Mouse (Mus musculus): ENCODE results near the gene Sik3. TPM values are rescaled to one million over a fixed set of nuclear protein-coding genes. Genes with fewer than 3 reads are reported as not detected.

Sik3 gene
- polyA plus RNA-seq, 1 experiment from 2014 or later, result 1.7 TPM

- Histone ChIP-seq H3K4me1 (ENCODE audit: control insufficient read depth, low read depth, low read length) (peaks cover 8% of the 10 kb centered on the region), H3K36me3 (ENCODE audit: control insufficient read depth, insufficient read depth) (no peaks in the 10 kb centered on the region), H3K4me3 (ENCODE audit: low read depth, low read length) (no peak overlapping the region), H3K9me3 (replicated peaks; ENCODE audit: control insufficient read depth, low read length) (no peaks in the 10 kb centered on the region), H3K9ac (ENCODE audit: low read depth, low read length) (no peak overlapping the region), H3K4me2 (ENCODE audit: low read depth, low read length) (0 out of 2 replicates have a peak overlapping the region, but pooled peaks have one; percentile 10), H3K27ac (ENCODE audit: low read length) (no peak overlapping the region), H3K27me3 (ENCODE audit: control insufficient read depth, insufficient read depth, low read depth, low read length) (no peaks in the 10 kb centered on the region)
- 0 out of 2 replicates have a peak, but pooled peaks have one; percentile 16 for ATAC-seq (ENCODE audit: low read depth)
- 23% methylated on average over 15 of the region's 15 CpGs for WGBS (ENCODE audit: insufficient replicate concordance)
Measured at GRCm38 (mm10) chr9:46098360-46098985, 85.9 kb downstream of the Sik3 start.

- no peak for ATAC-seq (ENCODE audit: low read depth)
- H3K27me3 ChIP-seq (ENCODE audit: control insufficient read depth, insufficient read depth, low read depth, low read length), result no peaks in the 10 kb centered on the region
- no peak overlapping the region for H3K4me3 ChIP-seq (ENCODE audit: low read depth, low read length)
- H3K36me3 ChIP-seq (ENCODE audit: control insufficient read depth, insufficient read depth), result no peaks in the 10 kb centered on the region
- no peak overlapping the region for H3K27ac ChIP-seq (ENCODE audit: low read length)
- peaks cover 8% of the 10 kb centered on the region for H3K4me1 ChIP-seq (ENCODE audit: control insufficient read depth, low read depth, low read length)
- 0 out of 2 replicates have a peak overlapping the region, but pooled peaks have one; percentile 10 for H3K4me2 ChIP-seq (ENCODE audit: low read depth, low read length)
- WGBS (ENCODE audit: insufficient replicate concordance), result 44% methylated on average over 5 of the region's 5 CpGs
- H3K9ac ChIP-seq (ENCODE audit: low read depth, low read length), result no peak overlapping the region
- no peaks in the 10 kb centered on the region for H3K9me3 ChIP-seq (replicated peaks; ENCODE audit: control insufficient read depth, low read length)
Measured at GRCm38 (mm10) chr9:46099107-46099506, 86.5 kb downstream of the Sik3 start.

- Histone ChIP-seq H3K27ac (ENCODE audit: low read length) (no peak overlapping the region), H3K4me2 (ENCODE audit: low read depth, low read length) (no peak overlapping the region), H3K27me3 (ENCODE audit: control insufficient read depth, insufficient read depth, low read depth, low read length) (no peaks in the 10 kb centered on the region), H3K9ac (ENCODE audit: low read depth, low read length) (no peak overlapping the region), H3K9me3 (replicated peaks; ENCODE audit: control insufficient read depth, low read length) (no peaks in the 10 kb centered on the region), H3K4me1 (ENCODE audit: control insufficient read depth, low read depth, low read length) (peaks cover 7% of the 10 kb centered on the region), H3K36me3 (ENCODE audit: control insufficient read depth, insufficient read depth) (no peaks in the 10 kb centered on the region), H3K4me3 (ENCODE audit: low read depth, low read length) (no peak overlapping the region)
- 65% methylated on average over 7 of the region's 7 CpGs for WGBS (ENCODE audit: insufficient replicate concordance)
- ATAC-seq (ENCODE audit: low read depth), result peak; percentile 73
Measured at GRCm38 (mm10) chr9:46103154-46103553, 90.5 kb downstream of the Sik3 start.

GRCm38 (mm10) chr9:46106105-46106504 is 93.5 kb downstream of the Sik3 start:
- no peak overlapping the region for H3K4me2 ChIP-seq (ENCODE audit: low read depth, low read length)
- H3K9ac ChIP-seq (ENCODE audit: low read depth, low read length), result no peak overlapping the region
- H3K27me3 ChIP-seq (ENCODE audit: control insufficient read depth, insufficient read depth, low read depth, low read length), result no peaks in the 10 kb centered on the region
- no peak overlapping the region for H3K27ac ChIP-seq (ENCODE audit: low read length)
- H3K36me3 ChIP-seq (ENCODE audit: control insufficient read depth, insufficient read depth), result no peaks in the 10 kb centered on the region
- ATAC-seq (ENCODE audit: low read depth), result no peak
- H3K4me3 ChIP-seq (ENCODE audit: low read depth, low read length), result no peak overlapping the region
- peaks cover 6% of the 10 kb centered on the region; the same call in 1 of the 2 replicates for H3K4me1 ChIP-seq (ENCODE audit: control insufficient read depth, low read depth, low read length)
- WGBS (ENCODE audit: insufficient replicate concordance), result 66% methylated on average over 9 of the region's 9 CpGs
- no peaks in the 10 kb centered on the region for H3K9me3 ChIP-seq (replicated peaks; ENCODE audit: control insufficient read depth, low read length)

- H3K4me3 ChIP-seq (ENCODE audit: low read depth, low read length), result no peak overlapping the region
Measured at GRCm38 (mm10) chr9:46110648-46111047, 98.0 kb downstream of the Sik3 start.

GRCm38 (mm10) chr9:46111334-46111733 is 98.7 kb downstream of the Sik3 start:
- Histone ChIP-seq H3K9me3 (replicated peaks; ENCODE audit: control insufficient read depth, low read length) (no peaks in the 10 kb centered on the region), H3K27ac (ENCODE audit: low read length) (no peak overlapping the region), H3K4me3 (ENCODE audit: low read depth, low read length) (no peak overlapping the region), H3K9ac (ENCODE audit: low read depth, low read length) (no peak overlapping the region), H3K4me1 (ENCODE audit: control insufficient read depth, low read depth, low read length) (peaks cover 15% of the 10 kb centered on the region), H3K27me3 (ENCODE audit: control insufficient read depth, insufficient read depth, low read depth, low read length) (no peaks in the 10 kb centered on the region), H3K36me3 (ENCODE audit: control insufficient read depth, insufficient read depth) (no peaks in the 10 kb centered on the region), H3K4me2 (ENCODE audit: low read depth, low read length) (no peak overlapping the region)
- 0 out of 2 replicates have a peak, but pooled peaks have one; percentile 21 for ATAC-seq (ENCODE audit: low read depth)

More at GRCm38 (mm10) chr9:46110648-46111047, 98.0 kb downstream of the Sik3 start:
- H3K4me1 ChIP-seq (ENCODE audit: control insufficient read depth, low read depth, low read length), result peaks cover 15% of the 10 kb centered on the region
- peak overlapping the region; percentile 8; the same call in 1 of the 2 replicates for H3K4me2 ChIP-seq (ENCODE audit: low read depth, low read length)
- H3K27ac ChIP-seq (ENCODE audit: low read length), result no peak overlapping the region
- H3K9ac ChIP-seq (ENCODE audit: low read depth, low read length), result no peak overlapping the region
- no peaks in the 10 kb centered on the region for H3K27me3 ChIP-seq (ENCODE audit: control insufficient read depth, insufficient read depth, low read depth, low read length)
- 14% methylated on average over 7 of the region's 7 CpGs for WGBS (ENCODE audit: insufficient replicate concordance)
- H3K9me3 ChIP-seq (replicated peaks; ENCODE audit: control insufficient read depth, low read length), result no peaks in the 10 kb centered on the region
- no peaks in the 10 kb centered on the region for H3K36me3 ChIP-seq (ENCODE audit: control insufficient read depth, insufficient read depth)
- ATAC-seq (ENCODE audit: low read depth), result no peak

GRCm38 (mm10) chr9:46112246-46112645 is 99.6 kb downstream of the Sik3 start:
- Histone ChIP-seq H3K27ac (ENCODE audit: low read length) (no peak overlapping the region; the same call in 1 of the 2 replicates), H3K4me3 (ENCODE audit: low read depth, low read length) (no peak overlapping the region), H3K4me1 (ENCODE audit: control insufficient read depth, low read depth, low read length) (peaks cover 15% of the 10 kb centered on the region), H3K4me2 (ENCODE audit: low read depth, low read length) (no peak overlapping the region), H3K9ac (ENCODE audit: low read depth, low read length) (no peak overlapping the region; the same call in 1 of the 2 replicates), H3K36me3 (ENCODE audit: control insufficient read depth, insufficient read depth) (no peaks in the 10 kb centered on the region), H3K9me3 (replicated peaks; ENCODE audit: control insufficient read depth, low read length) (no peaks in the 10 kb centered on the region), H3K27me3 (ENCODE audit: control insufficient read depth, insufficient read depth, low read depth, low read length) (no peaks in the 10 kb centered on the region)
- WGBS (ENCODE audit: insufficient replicate concordance), result 51% methylated on average over 5 of the region's 5 CpGs
- peak; percentile 70 for ATAC-seq (ENCODE audit: low read depth)

GRCm38 (mm10) chr9:46118844-46119385 is 106.3 kb downstream of the Sik3 start:
- WGBS (ENCODE audit: insufficient replicate concordance), result 69% methylated on average over 8 of the region's 8 CpGs
- no peak overlapping the region for H3K4me2 ChIP-seq (ENCODE audit: low read depth, low read length)

GRCm38 (mm10) chr9:46119943-46120441 is 107.4 kb downstream of the Sik3 start:
- WGBS (ENCODE audit: insufficient replicate concordance), result 8% methylated on average over 6 of the region's 6 CpGs
- H3K27ac ChIP-seq (ENCODE audit: low read length), result peak overlapping the region; percentile 11; the same call in 1 of the 2 replicates
- peaks cover 9% of the 10 kb centered on the region for H3K4me1 ChIP-seq (ENCODE audit: control insufficient read depth, low read depth, low read length)

More at GRCm38 (mm10) chr9:46118844-46119385, 106.3 kb downstream of the Sik3 start:
- Histone ChIP-seq H3K4me3 (ENCODE audit: low read depth, low read length) (no peak overlapping the region), H3K27ac (ENCODE audit: low read length) (no peak overlapping the region), H3K9me3 (replicated peaks; ENCODE audit: control insufficient read depth, low read length) (no peaks in the 10 kb centered on the region), H3K9ac (ENCODE audit: low read depth, low read length) (no peak overlapping the region), H3K27me3 (ENCODE audit: control insufficient read depth, insufficient read depth, low read depth, low read length) (no peaks in the 10 kb centered on the region), H3K4me1 (ENCODE audit: control insufficient read depth, low read depth, low read length) (peaks cover 9% of the 10 kb centered on the region), H3K36me3 (ENCODE audit: control insufficient read depth, insufficient read depth) (no peaks in the 10 kb centered on the region)
- no peak for ATAC-seq (ENCODE audit: low read depth)

More at GRCm38 (mm10) chr9:46119943-46120441, 107.4 kb downstream of the Sik3 start:
- Histone ChIP-seq H3K4me2 (ENCODE audit: low read depth, low read length) (no peak overlapping the region), H3K4me3 (ENCODE audit: low read depth, low read length) (no peak overlapping the region), H3K9ac (ENCODE audit: low read depth, low read length) (no peak overlapping the region), H3K27me3 (ENCODE audit: control insufficient read depth, insufficient read depth, low read depth, low read length) (no peaks in the 10 kb centered on the region), H3K36me3 (ENCODE audit: control insufficient read depth, insufficient read depth) (no peaks in the 10 kb centered on the region), H3K9me3 (replicated peaks; ENCODE audit: control insufficient read depth, low read length) (no peaks in the 10 kb centered on the region)
- ATAC-seq (ENCODE audit: low read depth), result peak; percentile 83
